Mouse (Mus musculus): ENCODE measurements around the gene Slc26a5.

GRCm38 (mm10) chr5:21901411-21901810 lies 36.0 kb upstream of the Slc26a5 start:
- TF ChIP-seq ZC3H11A (IDR thresholded peaks at IDR 0.05; ENCODE audit: borderline replicate concordance, low read depth, low read length) = no peak
- no peak for TF ChIP-seq MAFK (IDR thresholded peaks at IDR 0.05; ENCODE audit: insufficient read depth, low read depth, low read length)
- TF ChIP-seq CHD2 (IDR thresholded peaks at IDR 0.05; ENCODE audit: low read depth, low read length) = no peak
- TF ChIP-seq ZNF384 (IDR thresholded peaks at IDR 0.05; ENCODE audit: low read depth, low read length) = no peak

Measured in ES-E14 (cell line).